Mouse (Mus musculus) monocyte, adult 5-6 weeks (primary cell): Measurements from ENCODE around the gene Rbm7. TPM values are rescaled to one million over a fixed set of nuclear protein-coding genes. Genes with fewer than 3 reads are reported as not detected.

Experiments used
- ATAC-seq: fragments of 153-309, 156-312 bp; replicated peaks from 2 replicates; pipeline ENCODE4 v1.8.0; 2017; ENCODE audit warnings: mild to moderate bottlenecking; ENCODE audit not compliant: low TSS enrichment, insufficient number of reproducible peaks, severe bottlenecking, poor library complexity, low FRiP score
- total RNA-seq: library from RNA; stranded (forward); fragments of 200-1000, 200-491, 200-594 nt; gene quantifications from 3 replicates; pipeline ENCODE4 v1.2.3, GENCODE M21; 2017

Gene Rbm7
- total RNA-seq, 1 experiment from 2014 or later, result 199 TPM

DNA sequence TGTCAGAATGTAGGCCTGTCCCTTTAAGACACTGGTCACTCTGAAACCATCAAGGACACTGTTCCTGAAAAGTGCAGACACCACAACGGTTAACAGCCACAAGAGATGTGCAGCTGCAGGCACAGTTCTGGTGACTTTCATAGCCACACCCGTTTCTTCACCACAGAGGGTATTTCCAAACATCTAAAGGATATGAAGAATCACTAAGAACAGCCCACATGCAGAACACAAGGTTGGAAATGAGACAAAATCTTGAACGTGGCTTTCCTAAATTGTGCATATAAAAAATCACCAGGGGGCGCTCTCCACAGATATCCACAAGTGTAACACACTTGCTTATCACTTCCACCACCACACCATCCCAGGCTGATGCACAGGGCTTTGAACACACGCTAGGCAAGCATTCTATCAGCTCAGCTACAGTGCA is 47.3 kb downstream of the Rbm7 start:
- ATAC-seq, result peak; percentile 73

DNA sequence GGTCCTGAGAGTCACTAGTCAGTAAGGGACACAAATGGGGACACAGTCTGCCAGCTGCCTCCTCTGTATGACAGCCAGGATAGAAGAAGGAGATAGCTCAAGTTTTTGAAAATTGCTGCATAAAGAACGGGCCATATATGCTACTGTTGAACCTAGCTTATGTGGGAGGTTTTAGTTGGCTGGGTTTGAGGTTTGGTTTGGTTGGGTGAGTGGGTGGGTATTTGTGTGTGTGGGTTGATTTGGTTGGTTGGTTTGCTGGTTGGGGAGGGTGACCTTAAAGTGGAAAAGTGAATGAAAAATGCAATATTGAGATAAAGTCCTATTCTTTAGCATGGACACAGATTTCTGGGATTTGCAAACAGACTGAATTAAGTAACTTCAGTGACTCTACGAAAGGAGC is 50.3 kb downstream of the Rbm7 start:
- no peak for ATAC-seq

DNA sequence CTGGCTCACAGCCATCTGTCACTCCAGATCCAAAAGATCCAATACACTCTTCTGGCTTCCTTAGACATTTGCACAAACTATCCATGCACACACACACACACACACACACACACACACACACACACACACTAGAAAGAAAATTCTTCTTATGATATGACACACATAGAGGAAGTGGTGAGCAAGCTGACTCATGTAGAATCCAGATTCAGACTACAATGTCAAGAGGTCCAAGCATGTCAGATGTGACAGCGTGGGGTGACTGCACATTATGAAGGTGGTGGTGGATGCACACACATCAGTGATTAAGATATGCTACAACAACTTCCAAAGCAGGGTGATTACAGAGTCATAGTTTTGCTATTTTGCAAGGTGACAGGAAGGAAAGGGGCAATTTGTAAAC is 51.2 kb downstream of the Rbm7 start:
- peak; percentile 63; the same call in 1 of the 2 replicates for ATAC-seq

Other genes starting within 250 kb of the Rbm7 start
- 1.3 to 9.4 TPM (median 6.1 TPM) in 3 replicates for gene Nxpe2, start 141.8 kb downstream of the Rbm7 start, total RNA-seq
- 72.1 to 84.2 TPM (median 76.2 TPM) in 3 replicates for gene Rexo2, start 14.7 kb downstream of the Rbm7 start, total RNA-seq
- gene Gm5617, start 143 bp upstream of the Rbm7 start, total RNA-seq, result 13.7 to 22.4 TPM in 2 of 3 replicates, not detected in the other
- gene Nnmt, start 109.9 kb upstream of the Rbm7 start, total RNA-seq, result not detected in 3 replicates